Mouse (Mus musculus) limb, embryonic 15.5 days (tissue): Measurements from ENCODE around the gene Gap43. TPM values are rescaled to one million over a fixed set of nuclear protein-coding genes. Genes with fewer than 3 reads are reported as not detected.

Source experiments
- ATAC-seq: fragments of 200-750 bp; cut with Nextera tagmentation; 2 replicates; pipeline ENCODE4 v1.8.0; 2017; ENCODE audit warnings: low read depth, moderate TSS enrichment; ENCODE audit not compliant: insufficient number of reproducible peaks, low FRiP score, low TSS enrichment
- H3K27ac ChIP-seq: fragments of 300-500 bp; sonication (generic); 2 replicates; pipeline ENCODE4 v1.5.1; 2015; ENCODE audit warnings: moderate library complexity, mild to moderate bottlenecking, inconsistent platforms
- H3K27me3 ChIP-seq: fragments of 300-500 bp; sonication (generic); 2 replicates; pipeline ENCODE4 v1.6.1; 2015; ENCODE audit warnings: inconsistent platforms
- H3K36me3 ChIP-seq: fragments of 300-500 bp; sonication (generic); 2 replicates; pipeline ENCODE4 v1.6.1; 2015; ENCODE audit warnings: inconsistent platforms
- H3K4me1 ChIP-seq: fragments of 300-500 bp; sonication (generic); 2 replicates; pipeline ENCODE4 v1.6.1; 2015; ENCODE audit warnings: inconsistent platforms
- H3K4me2 ChIP-seq: fragments of 300-500 bp; sonication (generic); 2 replicates; pipeline ENCODE4 v1.6.1; 2015; ENCODE audit warnings: mild to moderate bottlenecking, inconsistent platforms
- H3K4me3 ChIP-seq: fragments of 300-500 bp; sonication (generic); 2 replicates; pipeline ENCODE4 v1.5.1; 2015; ENCODE audit warnings: mild to moderate bottlenecking, inconsistent platforms
- H3K9ac ChIP-seq: fragments of 300-500 bp; sonication (generic); 2 replicates; pipeline ENCODE4 v1.6.1; 2015; ENCODE audit warnings: inconsistent platforms
- H3K9me3 ChIP-seq: fragments of 300-500 bp; sonication (generic); 2 replicates; pipeline ENCODE4 v1.6.1; 2016; ENCODE audit warnings: inconsistent platforms
- WGBS: fragments of 180-500 bp; shearing (Covaris S2); methylation state at CpG from one replicate; pipeline ENCODE4 v1.1.7; 2015; 5-methylcytosine and 5-hydroxymethylcytosine counted together
- polyA plus RNA-seq: library from polyadenylated mRNA; unstranded; fragments of >200 nt; fragmentation: Nextera tagmentation; extraction: Ambion mirVana; gene quantifications from 2 replicates; pipeline ENCODE4 v1.2.1, GENCODE M21; 2015

Gap43 gene
- polyA plus RNA-seq, 1 experiment from 2014 or later, result 44.5 TPM

GRCm38 (mm10) chr16:42291572-42291971, 48.9 kb downstream of the Gap43 start:
- WGBS, result 84% methylated on average over 8 of the region's 8 CpGs
- no peak overlapping the region for H3K4me3 ChIP-seq
- H3K9me3 ChIP-seq, result no peaks in the 10 kb centered on the region
- no peaks in the 10 kb centered on the region for H3K4me1 ChIP-seq
- H3K9ac ChIP-seq, result no peak overlapping the region
- ATAC-seq, result no peak; the same call in 1 of the 2 replicates
- H3K36me3 ChIP-seq, result no peaks in the 10 kb centered on the region
- H3K27ac ChIP-seq, result no peak overlapping the region
- no peak overlapping the region for H3K4me2 ChIP-seq
- H3K27me3 ChIP-seq, result no peaks in the 10 kb centered on the region

DNA sequence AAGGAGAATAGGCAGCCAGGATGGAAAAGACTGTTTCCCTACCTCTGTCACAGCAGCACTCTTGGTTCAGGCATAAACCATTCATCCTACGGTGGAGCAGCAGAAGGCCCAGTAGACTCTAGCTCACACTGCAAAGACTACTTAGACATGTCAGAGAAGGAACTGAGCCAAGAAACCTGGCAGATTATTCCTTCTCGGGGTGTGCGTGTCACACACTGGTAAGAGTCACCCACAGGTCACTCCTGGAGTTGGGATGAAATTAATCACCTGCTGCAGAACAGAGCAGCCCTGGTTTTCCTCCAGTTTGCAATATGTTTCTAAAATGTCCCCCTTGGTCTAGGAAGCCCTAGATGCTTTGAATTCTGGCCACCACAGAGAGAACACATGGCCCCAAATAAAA, 56.4 kb downstream of the Gap43 start:
- Histone ChIP-seq H3K27ac (no peak overlapping the region), H3K36me3 (no peaks in the 10 kb centered on the region), H3K4me3 (no peak overlapping the region), H3K9ac (no peak overlapping the region), H3K27me3 (no peaks in the 10 kb centered on the region), H3K4me1 (no peaks in the 10 kb centered on the region), H3K4me2 (no peak overlapping the region), H3K9me3 (no peaks in the 10 kb centered on the region)
- 74% methylated on average over 3 of the region's 3 CpGs for WGBS
- ATAC-seq, result no peak

DNA sequence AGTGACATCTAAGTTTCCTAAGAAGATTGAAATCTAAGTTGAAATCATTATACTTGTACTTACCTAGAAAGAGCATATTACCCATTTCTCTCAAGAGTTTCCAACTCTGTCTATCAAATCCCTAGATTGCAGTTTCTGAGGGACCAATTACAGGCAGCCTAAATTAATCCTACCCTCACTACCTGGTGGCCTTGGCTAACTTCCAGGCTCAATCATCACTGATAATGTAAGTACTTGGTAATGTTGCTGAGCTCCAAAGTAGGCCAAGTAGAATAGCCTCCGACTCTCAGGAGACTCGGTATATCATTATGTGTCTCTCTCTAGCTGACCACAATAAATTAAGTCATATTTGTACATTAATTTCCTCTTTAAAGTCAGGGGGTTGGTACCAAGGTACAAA, 62.7 kb downstream of the Gap43 start:
- Histone ChIP-seq H3K9ac (no peak overlapping the region), H3K4me2 (no peak overlapping the region), H3K9me3 (no peaks in the 10 kb centered on the region), H3K4me3 (no peak overlapping the region), H3K4me1 (no peaks in the 10 kb centered on the region), H3K27me3 (no peaks in the 10 kb centered on the region), H3K27ac (no peak overlapping the region), H3K36me3 (no peaks in the 10 kb centered on the region)
- WGBS, result 79% methylated on average over 2 of the region's 2 CpGs
- ATAC-seq, result no peak

- Histone ChIP-seq H3K9me3 (no peaks in the 10 kb centered on the region), H3K4me1 (no peaks in the 10 kb centered on the region), H3K27ac (no peak overlapping the region), H3K27me3 (no peaks in the 10 kb centered on the region), H3K4me3 (no peak overlapping the region), H3K36me3 (no peaks in the 10 kb centered on the region), H3K9ac (no peak overlapping the region), H3K4me2 (no peak overlapping the region)
- 72% methylated on average over 8 of the region's 8 CpGs for WGBS
- ATAC-seq, result no peak
Observed at GRCm38 (mm10) chr16:42277268-42277667, 63.2 kb downstream of the Gap43 start.

GRCm38 (mm10) chr16:42276216-42277141, 64.0 kb downstream of the Gap43 start:
- no peak overlapping the region for H3K4me2 ChIP-seq
- no peaks in the 10 kb centered on the region for H3K27me3 ChIP-seq
- no peaks in the 10 kb centered on the region for H3K36me3 ChIP-seq
- H3K4me3 ChIP-seq, result no peak overlapping the region
- no peaks in the 10 kb centered on the region for H3K4me1 ChIP-seq
- 32% methylated on average over 15 of the region's 15 CpGs for WGBS
- no peak overlapping the region for H3K27ac ChIP-seq
- H3K9ac ChIP-seq, result no peak overlapping the region
- ATAC-seq, result no peak
- H3K9me3 ChIP-seq, result no peaks in the 10 kb centered on the region

DNA sequence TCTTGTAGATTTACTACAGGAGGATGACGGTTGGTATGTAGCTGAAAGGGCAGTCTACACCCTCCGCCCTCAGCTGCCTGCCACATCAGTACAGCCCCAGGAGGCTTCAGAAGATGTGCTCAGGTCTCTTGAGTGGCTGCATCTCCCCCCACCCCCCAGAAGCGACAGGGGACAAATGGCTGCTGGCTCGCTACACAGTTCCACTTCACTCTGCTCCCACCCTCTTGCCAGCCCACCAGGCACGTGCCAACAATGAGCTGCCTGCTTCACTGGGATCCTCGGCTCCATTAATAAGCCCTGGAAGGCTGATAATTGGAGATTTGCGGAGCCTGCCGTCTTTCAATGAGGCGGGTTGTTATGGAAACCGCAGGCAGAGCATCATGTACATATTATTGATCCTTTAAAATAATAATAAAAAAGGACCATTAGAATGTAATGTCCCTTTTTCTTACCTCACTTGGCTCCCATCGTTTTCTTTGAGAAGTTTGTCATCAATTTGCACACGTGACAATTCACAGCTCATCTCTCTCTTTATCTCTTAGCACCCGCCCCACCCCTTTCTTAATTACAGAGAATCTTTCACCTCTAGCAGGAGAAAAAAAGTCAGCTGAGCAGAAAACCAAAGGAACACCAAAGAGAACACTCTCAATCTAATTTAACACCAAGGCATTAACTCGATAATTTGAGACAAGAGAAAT, 64.8 kb downstream of the Gap43 start:
- Histone ChIP-seq H3K4me1 (no peaks in the 10 kb centered on the region), H3K4me2 (no peak overlapping the region), H3K9me3 (no peaks in the 10 kb centered on the region), H3K27ac (no peak overlapping the region), H3K27me3 (no peaks in the 10 kb centered on the region), H3K9ac (no peak overlapping the region), H3K36me3 (no peaks in the 10 kb centered on the region), H3K4me3 (no peak overlapping the region)
- ATAC-seq, result no peak
- WGBS, result 42% methylated on average over 14 of the region's 14 CpGs

- no peak overlapping the region for H3K9ac ChIP-seq
- no peak overlapping the region for H3K27ac ChIP-seq
- no peaks in the 10 kb centered on the region for H3K27me3 ChIP-seq
- no peak overlapping the region for H3K4me2 ChIP-seq
- 75% methylated on average over 1 of the region's 1 CpGs for WGBS
- H3K36me3 ChIP-seq, result no peaks in the 10 kb centered on the region
- no peaks in the 10 kb centered on the region for H3K9me3 ChIP-seq
- H3K4me1 ChIP-seq, result no peaks in the 10 kb centered on the region
- H3K4me3 ChIP-seq, result no peak overlapping the region
- no peak for ATAC-seq
Observed at GRCm38 (mm10) chr16:42271213-42271612, 69.2 kb downstream of the Gap43 start.

DNA sequence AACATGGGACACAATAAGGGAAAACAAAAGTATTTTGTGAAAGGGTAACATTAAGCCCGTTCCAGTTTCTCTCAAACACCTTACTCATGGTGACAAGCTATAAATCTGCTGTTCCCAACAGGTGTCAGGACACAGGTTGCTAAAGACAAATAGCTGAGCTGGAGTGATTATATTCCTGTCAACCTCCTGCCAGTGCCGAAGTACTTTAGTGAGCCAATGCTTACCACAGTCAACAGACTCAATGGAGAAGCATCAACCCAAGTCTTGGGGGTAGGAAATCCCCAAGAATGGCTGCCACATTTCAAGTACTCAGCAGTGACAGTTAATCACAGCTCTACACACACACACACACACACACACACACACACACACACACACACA, 70.9 kb downstream of the Gap43 start:
- Histone ChIP-seq H3K36me3 (no peaks in the 10 kb centered on the region), H3K4me2 (no peak overlapping the region), H3K27ac (no peak overlapping the region), H3K9me3 (no peaks in the 10 kb centered on the region), H3K4me3 (no peak overlapping the region), H3K4me1 (no peaks in the 10 kb centered on the region), H3K9ac (no peak overlapping the region), H3K27me3 (no peaks in the 10 kb centered on the region)
- WGBS, result 37% methylated on average over 2 of the region's 2 CpGs
- ATAC-seq, result no peak

DNA sequence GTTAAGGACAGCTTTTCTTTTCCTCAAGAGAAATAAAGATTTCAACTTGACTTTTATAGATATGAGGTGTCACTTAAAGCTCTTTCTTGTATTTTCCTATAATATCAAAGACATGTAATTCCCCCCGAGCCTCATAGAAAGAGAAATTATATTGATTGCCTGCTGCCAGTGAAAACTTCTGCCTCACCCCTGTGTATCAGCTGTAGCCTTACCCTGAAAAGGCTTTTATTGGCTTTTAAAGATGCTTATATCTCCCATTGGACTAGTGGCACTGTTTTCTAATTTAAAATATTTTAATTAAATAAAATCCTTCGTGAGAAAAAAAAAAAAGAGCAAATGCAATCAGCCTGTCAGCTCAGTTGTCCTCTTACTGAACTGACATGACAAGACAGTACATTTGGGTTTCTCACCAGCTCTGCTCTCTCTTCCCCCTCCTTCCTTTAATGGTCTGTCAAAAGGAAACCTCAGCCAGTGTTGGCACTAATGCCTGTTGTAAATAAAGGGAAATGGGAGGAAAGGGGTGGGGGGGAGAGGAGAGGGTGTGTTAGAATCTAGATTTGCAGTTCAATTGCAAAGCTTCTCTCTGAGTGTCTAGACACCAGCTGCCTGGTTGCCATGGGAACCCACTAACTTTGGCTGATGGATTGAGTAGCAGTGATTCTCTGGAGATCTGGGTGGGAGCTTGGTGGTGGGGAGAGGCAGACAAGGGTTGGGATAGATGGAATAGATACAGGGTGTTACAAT, 71.4 kb downstream of the Gap43 start:
- no peak for ATAC-seq
- Histone ChIP-seq H3K4me3 (no peak overlapping the region), H3K27me3 (no peaks in the 10 kb centered on the region), H3K36me3 (no peaks in the 10 kb centered on the region), H3K27ac (no peak overlapping the region), H3K9ac (no peak overlapping the region), H3K4me2 (no peak overlapping the region), H3K4me1 (no peaks in the 10 kb centered on the region), H3K9me3 (no peaks in the 10 kb centered on the region)
- 25% methylated on average over 2 of the region's 2 CpGs for WGBS

DNA sequence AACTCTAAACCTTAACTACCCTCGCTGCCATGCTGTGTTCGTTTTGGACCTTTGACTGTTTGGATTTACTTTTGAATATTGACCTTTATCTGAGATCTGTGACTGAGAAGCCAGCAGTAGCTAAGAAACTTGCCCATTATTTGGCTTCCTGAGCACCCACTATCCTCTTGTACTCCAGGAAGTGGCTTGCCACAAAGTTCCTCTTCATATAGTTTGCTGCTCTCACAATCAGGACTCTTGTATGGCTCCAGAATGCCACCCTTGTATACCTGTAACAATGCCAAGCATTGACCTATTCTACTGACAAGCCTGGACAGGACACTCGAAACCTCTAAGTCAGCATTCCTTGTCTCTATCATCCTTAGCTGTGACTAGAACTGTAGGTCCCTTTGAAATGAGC, 75.3 kb downstream of the Gap43 start:
- H3K36me3 ChIP-seq, result no peaks in the 10 kb centered on the region
- no peak overlapping the region for H3K9ac ChIP-seq
- no peak for ATAC-seq
- WGBS, result 79% methylated on average over 3 of the region's 3 CpGs
- no peak overlapping the region for H3K27ac ChIP-seq
- H3K27me3 ChIP-seq, result no peaks in the 10 kb centered on the region
- H3K9me3 ChIP-seq, result no peaks in the 10 kb centered on the region
- H3K4me1 ChIP-seq, result no peaks in the 10 kb centered on the region
- H3K4me3 ChIP-seq, result no peak overlapping the region
- no peak overlapping the region for H3K4me2 ChIP-seq

DNA sequence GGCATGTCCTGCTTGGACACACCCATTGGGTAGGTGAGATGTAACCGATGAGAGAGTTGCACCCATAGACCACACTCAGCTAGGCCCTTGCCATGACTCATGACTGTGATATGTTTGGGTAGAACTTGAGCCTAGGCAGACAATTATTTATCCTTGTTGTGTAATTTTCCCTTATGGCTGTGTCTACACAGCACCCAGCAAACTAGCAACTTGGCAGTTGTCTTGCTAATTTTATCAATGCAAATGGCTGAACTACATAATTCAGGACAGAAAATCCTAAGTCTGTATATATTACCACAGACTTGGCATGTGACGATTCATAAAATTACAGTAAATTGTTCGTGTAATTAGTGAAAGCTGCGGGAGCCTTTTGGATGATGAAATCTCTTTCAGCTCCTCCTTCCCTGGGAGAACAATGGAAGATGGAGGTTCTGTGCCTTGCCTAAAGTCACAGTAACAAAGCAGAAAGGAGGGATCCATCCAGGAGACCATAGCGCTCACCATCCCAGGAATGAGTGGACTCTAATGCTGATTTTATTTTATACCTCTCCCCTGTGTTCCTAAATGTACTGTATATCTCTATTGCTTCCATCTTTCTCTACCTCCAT, 77.4 kb downstream of the Gap43 start:
- H3K27ac ChIP-seq, result no peak overlapping the region
- H3K36me3 ChIP-seq, result no peaks in the 10 kb centered on the region
- no peak for ATAC-seq
- 86% methylated on average over 5 of the region's 5 CpGs for WGBS
- H3K27me3 ChIP-seq, result no peaks in the 10 kb centered on the region
- H3K4me1 ChIP-seq, result no peaks in the 10 kb centered on the region
- no peak overlapping the region for H3K9ac ChIP-seq
- no peak overlapping the region for H3K4me3 ChIP-seq
- no peaks in the 10 kb centered on the region for H3K9me3 ChIP-seq
- no peak overlapping the region for H3K4me2 ChIP-seq
